Mouse (Mus musculus) E14TG2a.4 (cell line): Measurements from ENCODE around the gene 9130023H24Rik.

Experiments used
- H3K27me3 ChIP-seq: 2 replicates; pipeline ENCODE4 v1.6.1; 2014; ENCODE audit warnings: low read length, control low read depth; ENCODE audit not compliant: insufficient read depth
- H3K36me3 ChIP-seq: 2 replicates; pipeline ENCODE4 v1.6.1; 2014; ENCODE audit warnings: low read length, control low read depth; ENCODE audit not compliant: insufficient read depth
- H3K4me1 ChIP-seq: replicated peaks from 2 replicates; pipeline ENCODE4 v1.6.1; 2014; ENCODE audit warnings: low read depth, low read length, control low read depth
- H3K4me3 ChIP-seq: replicated peaks from 2 replicates; pipeline ENCODE4 v1.5.1; 2014; ENCODE audit warnings: mild to moderate bottlenecking, low read length
- H3K9me3 ChIP-seq: 2 replicates; pipeline ENCODE4 v1.6.1; 2014; ENCODE audit warnings: low read length, control low read depth
- CTCF ChIP-seq: conservative IDR thresholded peaks from 2 replicates; pipeline ENCODE4 v1.5.1; 2014; ENCODE audit warnings: low read length
- NANOG ChIP-seq: IDR thresholded peaks from 2 replicates; pipeline ENCODE4 v1.6.1; 2014; ENCODE audit warnings: borderline replicate concordance, low read length, mixed read lengths
- POU5F1 ChIP-seq: IDR thresholded peaks from 2 replicates; pipeline ENCODE4 v1.6.1; 2014; ENCODE audit warnings: low read length, borderline replicate concordance

The 9130023H24Rik gene

DNA sequence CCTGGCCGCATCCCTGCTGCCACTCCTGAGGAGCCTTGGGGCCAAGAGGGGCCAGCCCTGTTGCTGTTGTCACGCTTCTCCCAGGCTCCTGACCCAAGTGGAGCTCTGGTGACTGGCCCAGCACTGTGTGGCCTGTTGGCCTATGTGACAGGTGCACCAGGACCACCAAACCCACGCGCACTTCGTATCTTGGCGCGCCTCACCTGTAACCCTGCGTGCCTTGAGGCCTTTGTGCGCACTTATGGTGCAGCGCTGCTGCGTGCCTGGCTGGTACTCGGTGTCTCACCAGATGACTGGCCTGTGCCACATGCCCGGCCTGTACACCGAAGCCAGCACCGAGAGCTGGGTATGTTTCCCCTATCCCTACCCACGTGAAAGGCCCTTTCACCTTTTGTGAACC, 4.5 kb upstream of the 9130023H24Rik start:
- Histone ChIP-seq H3K4me3 (no peak overlapping the region), H3K36me3 (peaks cover 58% of the 10 kb centered on the region), H3K4me1 (peaks cover 70% of the 10 kb centered on the region), H3K9me3 (no peaks in the 10 kb centered on the region), H3K27me3 (peaks cover 19% of the 10 kb centered on the region)
- TF ChIP-seq CTCF: no peak

DNA sequence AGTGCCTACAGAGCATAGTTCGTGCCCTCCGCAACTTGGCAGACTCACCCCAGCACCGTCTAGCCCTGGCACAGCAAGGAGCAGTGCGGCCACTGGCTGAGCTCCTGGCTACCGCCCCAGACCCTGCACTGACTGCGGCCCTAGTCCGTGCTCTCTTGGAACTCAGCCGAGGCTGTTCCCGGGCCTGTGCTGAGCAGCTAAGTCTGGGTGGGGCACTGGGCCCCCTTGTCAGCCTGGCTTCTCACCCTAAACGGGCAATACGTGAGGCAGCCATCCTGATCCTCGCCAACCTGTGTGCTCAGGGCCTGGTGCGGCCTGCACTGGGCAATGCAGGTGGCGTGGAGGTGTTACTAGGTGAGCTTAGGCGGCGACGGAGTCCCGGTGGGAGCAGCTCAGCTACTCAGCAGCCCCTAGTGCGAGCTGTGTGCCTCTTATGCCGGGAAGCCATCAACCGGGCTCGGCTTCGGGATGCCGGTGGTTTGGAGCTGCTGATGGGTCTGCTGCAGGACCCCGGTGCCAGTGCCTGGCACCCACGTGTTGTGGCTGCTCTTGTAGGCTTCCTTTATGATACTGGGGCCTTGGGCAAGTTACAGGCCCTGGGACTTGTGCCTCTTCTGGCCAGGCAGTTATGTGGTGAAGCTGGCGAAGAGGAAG, 2.4 kb upstream of the 9130023H24Rik start:
- Histone ChIP-seq H3K4me1 (peaks cover 64% of the 10 kb centered on the region), H3K27me3 (peaks cover 4% of the 10 kb centered on the region; the same call in 1 of the 2 replicates), H3K4me3 (no peak overlapping the region; the same call in 1 of the 2 replicates), H3K36me3 (peaks cover 71% of the 10 kb centered on the region), H3K9me3 (no peaks in the 10 kb centered on the region)
- no peak for TF ChIP-seq CTCF
- no peak for TF ChIP-seq NANOG

DNA sequence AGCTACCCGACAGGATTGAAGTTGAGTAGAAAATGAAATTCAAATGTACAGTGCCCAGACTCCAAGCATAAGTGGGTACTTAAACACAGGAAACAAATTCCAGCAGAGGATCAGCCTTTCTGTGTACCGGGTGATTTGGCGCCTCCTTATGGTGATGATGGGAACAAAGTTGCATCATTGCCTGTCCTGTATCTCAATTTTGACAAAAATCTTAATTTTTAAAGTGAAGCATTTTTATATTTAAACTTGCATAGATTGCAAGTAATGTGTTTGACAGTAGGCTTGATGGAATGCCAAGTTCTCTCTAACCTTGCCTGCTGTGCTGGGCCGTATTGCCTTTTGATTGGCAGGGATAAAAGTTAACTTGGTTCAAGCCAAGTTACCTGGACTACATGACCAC, 1.2 kb upstream of the 9130023H24Rik start:
- H3K9me3 ChIP-seq: no peaks in the 10 kb centered on the region
- no peak for TF ChIP-seq POU5F1
- TF ChIP-seq NANOG: no peak
- peak; percentile 79 for TF ChIP-seq CTCF
- peak overlapping the region; percentile 95 for H3K4me3 ChIP-seq
- H3K4me1 ChIP-seq: peaks cover 51% of the 10 kb centered on the region
- H3K27me3 ChIP-seq: no peaks in the 10 kb centered on the region
- peaks cover 62% of the 10 kb centered on the region for H3K36me3 ChIP-seq

DNA sequence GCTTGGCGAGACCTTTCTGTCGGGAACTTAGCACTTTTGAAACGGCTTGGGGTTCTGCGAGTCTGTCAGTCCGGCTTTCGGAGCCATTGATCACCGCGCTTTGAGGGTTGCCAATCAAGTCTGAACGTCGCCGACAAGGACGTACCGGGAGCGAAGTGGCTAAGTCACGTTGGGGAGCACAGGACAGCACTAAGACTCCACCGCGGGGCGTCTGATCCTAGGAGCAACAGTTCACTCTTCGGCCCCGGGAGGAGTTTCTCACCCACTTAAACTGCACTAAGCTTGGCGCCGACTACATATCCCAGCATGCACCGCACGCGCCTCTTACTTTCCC, 271 bp downstream of the 9130023H24Rik start:
- no peak for TF ChIP-seq NANOG
- TF ChIP-seq CTCF: no peak
- TF ChIP-seq POU5F1: no peak
- H3K4me1 ChIP-seq: peaks cover 40% of the 10 kb centered on the region
- H3K9me3 ChIP-seq: no peaks in the 10 kb centered on the region
- H3K27me3 ChIP-seq: no peaks in the 10 kb centered on the region
- peaks cover 53% of the 10 kb centered on the region for H3K36me3 ChIP-seq
- peak overlapping the region; percentile 95 for H3K4me3 ChIP-seq

DNA sequence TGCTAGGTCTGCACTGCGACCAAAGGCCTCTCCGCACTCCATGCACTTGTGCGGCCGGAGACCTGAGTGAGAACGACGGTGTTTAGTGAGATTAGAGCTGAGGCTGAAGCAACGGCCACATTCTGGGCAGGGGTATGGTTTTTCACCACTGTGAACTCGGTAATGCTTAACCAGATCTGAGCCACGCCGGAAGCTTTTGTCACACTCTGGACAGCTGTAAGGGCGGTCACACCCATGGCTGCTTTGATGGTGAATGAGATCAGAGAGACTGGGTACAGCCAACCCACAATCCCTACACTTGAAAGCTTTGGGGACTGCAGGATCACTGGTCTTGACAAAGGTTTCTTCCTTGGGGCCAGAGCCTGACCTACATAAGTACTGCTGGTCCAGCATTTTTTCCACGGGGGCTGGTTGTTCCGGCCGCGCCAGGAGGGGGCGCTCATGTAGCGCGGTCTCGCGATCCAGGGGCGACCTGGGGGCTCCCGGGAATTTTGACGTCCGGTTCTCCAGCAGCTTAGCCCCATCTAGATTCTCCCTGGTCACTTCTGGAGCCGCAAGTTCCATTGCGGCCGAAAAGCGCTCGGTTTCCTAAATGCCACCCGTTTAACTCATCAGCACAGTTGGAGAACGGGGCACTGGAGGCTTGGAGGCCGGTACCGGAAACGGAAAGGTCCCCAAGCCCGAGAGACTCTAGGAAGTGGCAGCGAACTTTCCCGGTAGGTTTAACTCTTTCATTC, 807 bp downstream of the 9130023H24Rik start, which contains the start of gene Armc5:
Armc5 (plus strand) TSS at position 487 of the 737 bp plus-strand sequence.
- H3K4me3 ChIP-seq: peak within 1 kb of the TSS; percentile 95
- peaks cover 35% of the 10 kb centered on the region for H3K4me1 ChIP-seq
- no peaks in the 10 kb centered on the region for H3K9me3 ChIP-seq
- TF ChIP-seq POU5F1 (no peak), CTCF (peak; percentile 82), NANOG (no peak)
- H3K36me3 ChIP-seq: peaks cover 48% of the 10 kb centered on the region
- H3K27me3 ChIP-seq: 0 out of 2 replicates have a peak, but pooled peaks cover 3% of the 10 kb centered on the region

DNA sequence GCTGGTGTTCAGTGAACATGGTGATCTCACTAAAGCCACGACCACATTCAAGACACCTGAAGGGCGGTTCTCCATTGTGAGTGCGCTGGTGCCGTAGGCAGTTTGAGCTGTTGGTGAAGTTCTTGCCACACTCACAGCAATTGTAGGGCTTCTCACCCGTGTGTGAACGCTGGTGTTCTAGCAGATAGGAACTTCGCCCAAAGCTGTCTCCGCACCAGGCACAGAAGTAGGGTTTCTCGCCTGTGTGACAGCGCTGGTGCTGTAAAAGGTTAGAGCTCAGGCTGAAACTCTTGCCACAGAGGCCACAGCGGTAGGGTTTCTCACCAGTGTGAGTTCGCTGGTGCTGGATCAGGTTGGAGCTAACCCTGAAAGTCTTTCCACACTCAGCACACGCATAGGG, 1.4 kb downstream of the 9130023H24Rik start:
- 0 out of 2 replicates have a peak, but pooled peaks cover 4% of the 10 kb centered on the region for H3K27me3 ChIP-seq
- peaks cover 42% of the 10 kb centered on the region for H3K36me3 ChIP-seq
- peaks cover 32% of the 10 kb centered on the region for H3K4me1 ChIP-seq
- no peak for TF ChIP-seq NANOG
- no peak for TF ChIP-seq POU5F1
- TF ChIP-seq CTCF: no peak
- H3K4me3 ChIP-seq: peak overlapping the region; percentile 95
- H3K9me3 ChIP-seq: no peaks in the 10 kb centered on the region

DNA sequence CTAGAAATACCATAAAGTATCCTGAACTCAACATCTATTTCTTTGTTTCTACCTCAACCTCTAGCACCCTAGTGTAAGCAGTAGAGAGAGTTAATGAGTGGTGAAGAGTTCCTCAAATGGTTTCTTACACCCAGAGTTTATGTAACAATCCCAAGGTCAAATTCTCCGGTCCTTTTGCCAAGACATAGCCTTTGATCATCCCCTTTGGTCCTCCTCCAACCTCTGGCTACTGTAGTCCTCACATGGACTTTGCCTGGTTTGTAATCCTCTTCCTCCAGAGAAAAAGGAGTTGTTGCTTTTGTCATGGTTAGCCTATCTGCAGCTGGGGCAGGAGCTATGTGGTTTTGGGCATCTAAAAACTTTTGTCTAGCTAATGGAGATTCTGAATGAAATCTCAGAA, 2.4 kb downstream of the 9130023H24Rik start:
- Histone ChIP-seq H3K36me3 (peaks cover 32% of the 10 kb centered on the region), H3K4me1 (peaks cover 30% of the 10 kb centered on the region), H3K9me3 (no peaks in the 10 kb centered on the region), H3K4me3 (no peak overlapping the region), H3K27me3 (peaks cover 10% of the 10 kb centered on the region; the same call in 1 of the 2 replicates)
- TF ChIP-seq POU5F1 (no peak), CTCF (no peak), NANOG (no peak)

DNA sequence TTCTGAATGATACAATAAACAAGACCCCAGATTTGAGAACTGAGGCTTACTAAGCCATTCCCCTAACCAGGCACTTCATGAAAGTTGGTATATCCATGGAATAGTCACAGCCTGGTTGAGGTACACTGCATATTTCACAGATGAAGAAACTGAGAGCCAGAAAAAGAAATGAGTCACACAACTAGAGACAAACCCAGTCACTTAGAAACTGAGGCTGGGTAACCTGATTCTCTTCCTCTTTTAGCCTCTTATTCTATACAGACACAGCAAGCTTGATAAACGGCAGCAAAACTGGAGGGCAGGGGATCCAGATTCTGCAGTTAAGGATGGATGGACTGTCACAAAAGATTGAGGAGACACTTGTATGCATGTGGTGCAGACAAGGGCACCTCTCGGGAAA, 3.0 kb downstream of the 9130023H24Rik start:
- no peaks in the 10 kb centered on the region for H3K9me3 ChIP-seq
- TF ChIP-seq NANOG (no peak), CTCF (no peak), POU5F1 (no peak)
- peaks cover 26% of the 10 kb centered on the region for H3K36me3 ChIP-seq
- H3K27me3 ChIP-seq: peaks cover 12% of the 10 kb centered on the region; the same call in 1 of the 2 replicates
- H3K4me1 ChIP-seq: peaks cover 23% of the 10 kb centered on the region
- H3K4me3 ChIP-seq: no peak overlapping the region
